Mouse (Mus musculus) megakaryocyte, adult 5-6 weeks (primary cell): ENCODE results near the gene Ascl1. TPM values are rescaled to one million over a fixed set of nuclear protein-coding genes. Genes with fewer than 3 reads are reported as not detected.
A peak's percentile ranks its signal among the peaks of the same experiment; 100 is the strongest.

Experiments
- ATAC-seq: 2 replicates; pipeline ENCODE4 v1.8.0; 2016; ENCODE audit warnings: mild to moderate bottlenecking, inconsistent platforms; ENCODE audit not compliant: poor library complexity, severe bottlenecking
- total RNA-seq, 2 experiments: library from RNA; stranded (forward) in 1 of 2; stranded (reverse) in 1 of 2; fragments of 153-499, 151-499 nt in 1 of 2; fragments of 221-1000, 200-1000 nt in 1 of 2; gene quantifications; 2 replicates each; pipeline versions ENCODE4 v1.2.3 to v1.2.4; 2015 to 2017

The Ascl1 gene
- not detected in 2 replicates for total RNA-seq (2015)
- not detected in 2 replicates for total RNA-seq (2017)

- no peak for ATAC-seq
These were observed at the start of gene Ascl1 for GRCm38 (mm10) chr10:87493576-87493975. Gene Ascl1, minus strand, starts transcription at chr10:87493660.

- no peak for ATAC-seq
These were observed 40.7 kb upstream of the Ascl1 start for GRCm38 (mm10) chr10:87534172-87534571.

- ATAC-seq, result no peak
These were observed 28.2 kb upstream of the Ascl1 start, which contains the start of gene Pah for GRCm38 (mm10) chr10:87521646-87522045. Gene Pah, plus strand, starts transcription at chr10:87521795.

- ATAC-seq, result no peak
These were observed 27.1 kb upstream of the Ascl1 start for GRCm38 (mm10) chr10:87520401-87521116.

- ATAC-seq, result no peak
These were observed 25.1 kb upstream of the Ascl1 start for GRCm38 (mm10) chr10:87518585-87518984.

- ATAC-seq, result no peak
These were observed 19.6 kb upstream of the Ascl1 start for GRCm38 (mm10) chr10:87513052-87513451.

- ATAC-seq, result no peak
These were observed 15.1 kb upstream of the Ascl1 start for GRCm38 (mm10) chr10:87508581-87508980.

GRCm38 (mm10) chr10:87503946-87504345 lies 10.5 kb upstream of the Ascl1 start:
- peak; percentile 47; the same call in 1 of the 2 replicates for ATAC-seq

GRCm38 (mm10) chr10:87502283-87502682 lies 8.8 kb upstream of the Ascl1 start:
- no peak for ATAC-seq

- no peak for ATAC-seq
These were observed 8.2 kb upstream of the Ascl1 start for GRCm38 (mm10) chr10:87501659-87502042.

- ATAC-seq, result no peak
These were observed 7.6 kb upstream of the Ascl1 start for GRCm38 (mm10) chr10:87500926-87501658.

GRCm38 (mm10) chr10:87497056-87497455 lies 3.6 kb upstream of the Ascl1 start:
- no peak for ATAC-seq

GRCm38 (mm10) chr10:87494596-87494995 lies 1.1 kb upstream of the Ascl1 start:
- no peak for ATAC-seq

- ATAC-seq, result no peak
These were observed 716 bp upstream of the Ascl1 start for GRCm38 (mm10) chr10:87494176-87494575.

- ATAC-seq, result no peak
These were observed 554 bp downstream of the Ascl1 start for GRCm38 (mm10) chr10:87492661-87493551.

GRCm38 (mm10) chr10:87492332-87492660 lies 1.2 kb downstream of the Ascl1 start:
- ATAC-seq, result no peak

- no peak for ATAC-seq
These were observed 1.9 kb downstream of the Ascl1 start for GRCm38 (mm10) chr10:87491485-87492040.

- ATAC-seq, result no peak
These were observed 3.1 kb downstream of the Ascl1 start for GRCm38 (mm10) chr10:87490328-87490727.

GRCm38 (mm10) chr10:87489246-87490009 lies 4.0 kb downstream of the Ascl1 start:
- ATAC-seq, result no peak
